Mouse (Mus musculus) G1E-ER4 (cell line): ENCODE data around the gene Fbxl14. TPM values are rescaled to one million over a fixed set of nuclear protein-coding genes. Genes with fewer than 3 reads are reported as not detected.

Experiments
- GATA1 ChIP-seq: IDR thresholded peaks from one replicate; pipeline ENCODE4 v1.8.0; 2012; ENCODE audit warnings: low read length, inconsistent platforms
- polyA plus RNA-seq: library from polyadenylated mRNA; stranded (reverse); fragments of >175 nt; gene quantifications from 2 replicates; pipeline ENCODE4 v1.2.3, GENCODE M21; 2012

Gene Fbxl14
- polyA plus RNA-seq, 1 experiment = 69.0 TPM

- TF ChIP-seq GATA1 = no peak
Measured at GRCm38 (mm10) chr6:119482958-119483600, 3.6 kb downstream of the Fbxl14 start.

GRCm38 (mm10) chr6:119485486-119485885 is 6.0 kb downstream of the Fbxl14 start:
- no peak for TF ChIP-seq GATA1

- TF ChIP-seq GATA1 = no peak
Measured at GRCm38 (mm10) chr6:119486381-119487084, 7.1 kb downstream of the Fbxl14 start.

DNA sequence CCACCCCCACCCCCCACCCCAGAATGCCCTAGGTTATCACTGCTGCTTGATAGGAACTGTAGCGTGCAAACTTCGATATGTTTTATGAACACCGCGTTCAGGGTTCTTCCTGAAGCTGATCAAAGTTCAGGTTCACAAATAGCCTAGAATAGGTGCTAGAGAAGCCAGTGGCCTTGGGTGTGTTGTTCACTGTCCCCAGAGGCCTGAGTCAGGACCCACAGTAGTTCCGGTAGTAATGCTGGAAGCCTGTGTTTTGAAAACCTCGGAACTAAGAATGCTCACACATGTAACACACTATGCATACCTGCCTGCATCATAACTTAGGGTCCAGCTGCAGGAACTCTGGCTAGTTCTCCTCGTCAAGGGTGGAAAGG is 7.6 kb downstream of the Fbxl14 start:
- TF ChIP-seq GATA1 = no peak

DNA sequence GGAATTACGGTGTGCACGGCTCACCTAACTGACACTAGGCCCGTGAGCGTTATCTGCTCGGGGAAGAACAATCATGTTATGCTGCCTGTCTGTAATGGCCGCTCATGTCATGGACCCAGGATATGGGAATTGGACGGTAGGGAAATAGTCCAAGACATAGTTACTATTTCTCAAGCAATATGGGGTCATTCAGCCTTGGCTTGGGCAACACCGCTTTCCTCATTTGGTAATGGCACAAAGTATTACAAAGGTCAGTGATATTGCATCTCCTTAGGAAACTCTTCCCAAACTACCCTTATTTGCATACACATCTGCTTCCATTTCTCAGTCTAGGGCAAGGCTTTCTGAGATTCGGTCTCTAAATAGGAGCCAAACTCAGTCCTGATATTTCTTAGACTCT is 8.2 kb downstream of the Fbxl14 start:
- no peak for TF ChIP-seq GATA1

DNA sequence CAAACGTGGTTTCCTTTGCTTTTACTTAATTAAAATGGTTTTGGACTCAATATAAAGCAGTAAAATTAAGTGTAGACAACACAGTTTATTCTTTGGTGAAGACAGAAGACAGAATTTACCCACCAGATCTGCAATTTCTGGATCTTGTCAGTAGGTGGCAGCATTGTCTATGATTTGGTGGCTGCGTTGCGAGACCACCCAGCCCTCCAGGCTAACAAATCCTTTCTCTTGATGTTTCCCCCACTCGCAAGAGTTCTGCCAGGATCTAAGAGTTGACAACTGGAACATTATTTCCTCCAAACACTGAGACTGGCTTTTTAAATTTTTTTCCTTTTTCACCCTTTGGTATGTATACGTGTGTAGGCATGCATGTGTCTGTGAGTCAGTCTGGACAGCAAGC is 10.3 kb downstream of the Fbxl14 start:
- no peak for TF ChIP-seq GATA1

DNA sequence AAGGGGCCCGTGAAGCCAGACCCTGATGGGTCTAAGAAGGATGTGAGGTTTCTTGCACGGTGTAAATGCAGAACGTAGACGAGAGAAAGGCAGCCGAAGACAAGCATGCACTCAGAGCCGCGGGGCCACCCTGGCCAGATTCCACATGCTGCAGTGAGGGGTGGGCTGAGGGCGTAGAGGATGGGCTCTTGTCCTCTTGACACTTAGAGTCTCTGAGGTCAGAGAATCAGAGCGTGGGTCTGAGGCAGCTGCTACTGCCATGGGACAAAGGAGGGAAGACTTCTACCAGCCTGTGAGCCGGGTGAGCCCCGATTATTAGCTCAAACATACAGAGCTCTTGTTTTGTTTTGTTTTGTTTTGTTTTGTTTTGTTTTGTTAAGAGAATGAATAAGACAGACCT is 11.1 kb downstream of the Fbxl14 start:
- no peak for TF ChIP-seq GATA1

- TF ChIP-seq GATA1 = no peak
Measured at GRCm38 (mm10) chr6:119491006-119491405, 11.5 kb downstream of the Fbxl14 start.

- TF ChIP-seq GATA1 = no peak
Measured at GRCm38 (mm10) chr6:119491997-119492629, 12.6 kb downstream of the Fbxl14 start.

DNA sequence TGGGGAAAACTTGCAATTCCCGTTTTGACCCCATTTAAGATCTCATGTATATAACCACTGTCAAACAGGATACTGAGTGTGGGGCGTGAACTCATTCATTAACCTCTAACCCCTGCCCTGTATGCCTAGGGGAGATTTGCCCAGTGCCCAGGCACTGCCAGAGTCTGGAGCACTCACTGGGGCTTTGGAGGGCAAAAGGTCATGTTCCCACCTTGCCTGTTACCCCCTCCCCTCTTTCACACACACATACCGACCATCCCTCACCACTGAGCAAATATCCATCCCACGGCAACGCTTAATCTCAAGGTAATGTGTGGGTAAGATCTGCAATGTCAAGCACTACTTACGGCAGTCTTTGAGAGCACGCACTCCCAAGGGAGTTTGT is 13.2 kb downstream of the Fbxl14 start:
- TF ChIP-seq GATA1 = no peak

DNA sequence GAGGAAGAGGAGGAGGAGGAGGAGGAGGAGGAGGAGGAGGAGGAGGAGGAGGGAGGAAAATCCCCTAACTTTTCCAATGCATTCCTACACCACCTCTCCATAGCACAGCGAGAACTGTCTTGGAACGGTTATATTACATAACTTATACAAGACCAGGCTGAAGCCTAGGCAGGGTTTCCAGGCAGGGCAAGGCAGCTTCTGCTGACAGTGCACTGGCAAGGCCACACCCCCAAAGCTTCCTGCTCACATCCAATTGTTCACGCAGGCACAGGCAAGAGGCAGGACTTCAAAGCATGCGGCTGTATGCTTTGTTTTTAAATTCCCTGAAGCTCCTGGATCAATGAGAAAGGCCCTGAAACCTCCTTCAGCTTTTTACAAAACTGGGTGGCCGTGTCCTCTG is 19.8 kb downstream of the Fbxl14 start:
- TF ChIP-seq GATA1 = no peak

- TF ChIP-seq GATA1 = no peak
Measured at GRCm38 (mm10) chr6:119500086-119500485, 20.6 kb downstream of the Fbxl14 start.

GRCm38 (mm10) chr6:119502031-119502430 is 22.6 kb downstream of the Fbxl14 start:
- TF ChIP-seq GATA1 = no peak

GRCm38 (mm10) chr6:119504756-119505155 is 25.3 kb downstream of the Fbxl14 start:
- TF ChIP-seq GATA1 = no peak

DNA sequence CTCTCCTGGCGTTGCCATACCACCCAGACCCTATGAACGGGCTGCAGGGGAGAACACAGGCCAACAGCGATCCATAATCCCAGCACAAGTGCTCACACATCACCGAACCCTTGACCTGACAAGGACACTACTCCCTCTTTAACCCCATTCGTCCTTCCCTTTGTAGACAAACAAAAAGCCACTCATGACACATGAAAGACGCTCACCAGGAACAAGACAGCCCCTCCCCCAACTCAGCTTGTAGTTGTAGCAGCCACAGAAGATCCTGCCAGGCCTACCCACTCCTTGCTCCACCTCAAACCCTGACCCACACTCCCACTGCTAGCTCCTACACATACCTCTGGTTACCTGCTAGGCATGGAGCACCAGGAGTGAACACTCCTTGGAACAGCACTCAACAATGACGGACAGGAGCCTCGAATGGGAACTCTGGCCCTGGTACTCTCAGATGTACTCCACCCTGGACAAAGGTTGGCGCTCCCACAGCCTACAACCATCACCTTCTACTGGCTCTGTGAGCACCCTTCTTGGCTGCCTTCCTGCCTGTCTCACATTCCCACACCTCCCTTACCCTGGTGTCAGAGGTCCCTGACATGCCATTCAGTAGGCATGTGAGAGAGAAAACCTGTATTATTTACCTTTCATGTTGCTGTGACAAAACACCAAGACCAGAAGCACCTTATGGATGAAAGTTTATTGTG is 26.2 kb downstream of the Fbxl14 start:
- no peak for TF ChIP-seq GATA1

DNA sequence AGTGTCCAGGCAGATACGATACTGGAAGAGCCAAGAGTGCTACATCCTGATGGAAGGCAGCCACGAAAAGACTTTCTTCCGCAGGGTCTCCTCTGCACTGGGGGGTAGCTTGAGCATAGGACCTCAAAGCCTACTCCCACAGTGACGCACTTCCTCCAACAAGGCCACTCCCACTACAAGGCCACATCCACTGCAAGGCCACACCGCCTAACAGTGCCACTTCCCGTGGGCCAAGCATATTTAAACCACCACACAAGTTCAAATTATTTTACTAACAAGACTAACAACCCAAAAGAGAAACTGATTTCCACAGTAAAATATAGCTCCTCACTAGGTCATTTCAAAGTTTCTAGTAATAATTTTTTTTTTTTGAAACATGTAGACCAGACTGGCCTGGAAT is 28.8 kb downstream of the Fbxl14 start:
- TF ChIP-seq GATA1 = no peak

DNA sequence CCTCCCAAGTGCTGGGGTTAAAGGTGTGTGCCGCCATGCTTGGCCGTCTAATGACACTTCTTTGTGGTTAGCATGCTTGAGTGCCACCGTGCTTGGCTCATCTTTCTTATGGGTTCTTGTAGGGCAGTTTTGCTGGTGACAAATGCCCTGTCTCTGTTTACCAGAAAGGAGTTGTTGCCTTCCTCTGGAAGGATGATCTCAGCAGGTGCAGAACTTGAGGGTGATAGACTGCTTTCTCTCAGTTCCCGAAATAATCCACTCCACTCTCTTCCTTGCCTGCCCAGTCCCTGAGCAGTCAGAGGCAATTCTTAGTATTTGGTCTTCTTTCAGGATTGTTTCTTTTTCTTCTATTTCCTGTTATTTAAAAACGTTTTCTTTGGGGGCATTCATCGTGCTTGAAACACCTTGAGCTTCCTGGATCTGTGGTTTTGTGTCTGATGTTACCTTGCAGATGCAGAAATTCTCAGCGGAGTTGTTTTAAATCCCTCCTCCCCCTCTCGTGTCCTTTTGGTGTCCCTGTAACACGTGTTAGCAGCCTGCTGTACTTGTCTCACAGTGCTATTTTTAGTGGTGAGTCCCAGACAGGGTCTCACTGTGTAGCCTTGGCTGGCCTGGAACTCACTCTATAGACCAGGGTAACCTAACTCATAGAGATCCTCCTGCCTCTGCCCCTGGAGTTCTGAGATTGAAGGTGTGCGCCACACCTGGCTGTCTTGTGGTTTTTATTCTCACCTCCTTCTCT is 29.3 kb downstream of the Fbxl14 start:
- no peak for TF ChIP-seq GATA1
